Mouse (Mus musculus): Measurements from ENCODE around the gene Zbtb12. TPM values are rescaled to one million over a fixed set of nuclear protein-coding genes. Genes with fewer than 3 reads are reported as not detected.

Zbtb12 gene
- polyA plus RNA-seq, 2 experiments, result 0.14 to 6.2 TPM

- ATAC-seq (ENCODE audit: insufficient read depth) (peak; percentile 18; the same call in 1 of the 2 replicates), DNase-seq (ENCODE audit: low read depth in 3 of 3, low spot score in 3 of 3) (no peak)
- Histone ChIP-seq H3K27ac (no peak overlapping the region), H3K36me3 (replicated peaks; ENCODE audit: control insufficient read depth, insufficient read depth, low read depth) (no peaks in the 10 kb centered on the region), H3K4me3 (ENCODE audit: insufficient read depth in 1 of 2, low read depth in 2 of 2, low read length in 2 of 2) (no peak overlapping the region), H3K9ac (replicated peaks) (no peak overlapping the region), H3K4me1 (replicated peaks; ENCODE audit: control insufficient read depth in 2 of 2, insufficient read depth in 2 of 2, low read length in 1 of 2) (peaks cover 0 to 22% of the 10 kb centered on the region in 2 experiments; a peak in 2 of 4 replicates), H3K9me3 (ENCODE audit: control insufficient read depth, low read length) (no peaks in the 10 kb centered on the region), H3K4me2 (ENCODE audit: low read depth) (no peak overlapping the region), H3K27me3 (ENCODE audit: control insufficient read depth, insufficient read depth, low read length) (no peaks in the 10 kb centered on the region)
- TF ChIP-seq CTCF (IDR thresholded peaks at IDR 0.05; ENCODE audit: low read depth) (no peak), EP300 (IDR thresholded peaks at IDR 0.05; ENCODE audit: low read depth) (no peak)
- 23% methylated on average over 6 of the region's 6 CpGs for WGBS (ENCODE audit: insufficient replicate concordance)
These were observed 5.4 kb downstream of the Zbtb12 start for GRCm38 (mm10) chr17:34884704-34885103.

- no peaks in the 10 kb centered on the region for H3K9me3 ChIP-seq (ENCODE audit: control insufficient read depth, low read length)
- no peaks in the 10 kb centered on the region for H3K27me3 ChIP-seq (ENCODE audit: control insufficient read depth, insufficient read depth, low read length)
- 93% methylated on average over 3 of the region's 3 CpGs for WGBS (ENCODE audit: insufficient replicate concordance)
- no peak for ATAC-seq (ENCODE audit: insufficient read depth)
- no peak overlapping the region for H3K4me3 ChIP-seq (ENCODE audit: insufficient read depth in 1 of 2, low read depth in 2 of 2, low read length in 2 of 2)
- H3K4me1 ChIP-seq (replicated peaks; ENCODE audit: control insufficient read depth in 2 of 2, insufficient read depth in 2 of 2, low read length in 1 of 2), result peaks cover 0 to 22% of the 10 kb centered on the region in 2 experiments; a peak in 2 of 4 replicates
- TF ChIP-seq CTCF (IDR thresholded peaks at IDR 0.05; ENCODE audit: low read depth) (no peak), EP300 (IDR thresholded peaks at IDR 0.05; ENCODE audit: low read depth) (no peak)
- no peak for DNase-seq (ENCODE audit: low read depth in 3 of 3, low spot score in 3 of 3)
- no peaks in the 10 kb centered on the region for H3K36me3 ChIP-seq (replicated peaks; ENCODE audit: control insufficient read depth, insufficient read depth, low read depth)
- H3K4me2 ChIP-seq (ENCODE audit: low read depth), result no peak overlapping the region
- no peak overlapping the region for H3K9ac ChIP-seq (replicated peaks)
- no peak overlapping the region for H3K27ac ChIP-seq
These were observed 6.3 kb downstream of the Zbtb12 start for GRCm38 (mm10) chr17:34885615-34886014.

- ATAC-seq (ENCODE audit: insufficient read depth) (no peak), DNase-seq (ENCODE audit: low read depth in 3 of 3, low spot score in 3 of 3) (no peak)
- TF ChIP-seq CTCF (IDR thresholded peaks at IDR 0.05; ENCODE audit: low read depth), result no peak
- TF ChIP-seq EP300 (IDR thresholded peaks at IDR 0.05; ENCODE audit: low read depth), result no peak
- Histone ChIP-seq H3K4me3 (ENCODE audit: insufficient read depth in 1 of 2, low read depth in 2 of 2, low read length in 2 of 2) (no peak overlapping the region), H3K4me1 (replicated peaks; ENCODE audit: control insufficient read depth in 2 of 2, insufficient read depth in 2 of 2, low read length in 1 of 2) (peaks cover 0 to 20% of the 10 kb centered on the region in 2 experiments; a peak in 3 of 4 replicates), H3K27ac (no peak overlapping the region), H3K9ac (replicated peaks) (no peak overlapping the region), H3K9me3 (ENCODE audit: control insufficient read depth, low read length) (no peaks in the 10 kb centered on the region), H3K4me2 (ENCODE audit: low read depth) (no peak overlapping the region), H3K36me3 (replicated peaks; ENCODE audit: control insufficient read depth, insufficient read depth, low read depth) (no peaks in the 10 kb centered on the region), H3K27me3 (ENCODE audit: control insufficient read depth, insufficient read depth, low read length) (no peaks in the 10 kb centered on the region)
- WGBS (ENCODE audit: insufficient replicate concordance), result 54% methylated on average over 5 of the region's 5 CpGs
These were observed 8.7 kb downstream of the Zbtb12 start for GRCm38 (mm10) chr17:34887942-34888341.

GRCm38 (mm10) chr17:34890074-34890743, 10.9 kb downstream of the Zbtb12 start:
- no peak for TF ChIP-seq EP300 (IDR thresholded peaks at IDR 0.05; ENCODE audit: low read depth)
- no peak for TF ChIP-seq CTCF (IDR thresholded peaks at IDR 0.05; ENCODE audit: low read depth)
- H3K4me3 ChIP-seq (ENCODE audit: insufficient read depth in 1 of 2, low read depth in 2 of 2, low read length in 2 of 2), result no peak overlapping the region
- ATAC-seq (ENCODE audit: insufficient read depth) (no peak), DNase-seq (ENCODE audit: low read depth in 3 of 3, low spot score in 3 of 3) (no peak)
- no peaks in the 10 kb centered on the region for H3K27me3 ChIP-seq (ENCODE audit: control insufficient read depth, insufficient read depth, low read length)
- H3K27ac ChIP-seq, result no peak overlapping the region
- H3K4me1 ChIP-seq (replicated peaks; ENCODE audit: control insufficient read depth in 2 of 2, insufficient read depth in 2 of 2, low read length in 1 of 2), result peaks cover 3 to 13% of the 10 kb centered on the region in 2 experiments
- 76% methylated on average over 12 of the region's 12 CpGs for WGBS (ENCODE audit: insufficient replicate concordance)
- H3K36me3 ChIP-seq (replicated peaks; ENCODE audit: control insufficient read depth, insufficient read depth, low read depth), result no peaks in the 10 kb centered on the region
- no peaks in the 10 kb centered on the region for H3K9me3 ChIP-seq (ENCODE audit: control insufficient read depth, low read length)
- no peak overlapping the region for H3K9ac ChIP-seq (replicated peaks)
- H3K4me2 ChIP-seq (ENCODE audit: low read depth), result no peak overlapping the region

GRCm38 (mm10) chr17:34891377-34891776, 12.1 kb downstream of the Zbtb12 start:
- WGBS (ENCODE audit: insufficient replicate concordance), result 85% methylated on average over 2 of the region's 2 CpGs
- ATAC-seq (ENCODE audit: insufficient read depth) (no peak), DNase-seq (ENCODE audit: low read depth in 3 of 3, low spot score in 3 of 3) (no peak)
- Histone ChIP-seq H3K4me3 (ENCODE audit: insufficient read depth in 1 of 2, low read depth in 2 of 2, low read length in 2 of 2) (no peak overlapping the region), H3K27ac (no peak overlapping the region), H3K36me3 (replicated peaks; ENCODE audit: control insufficient read depth, insufficient read depth, low read depth) (no peaks in the 10 kb centered on the region), H3K9me3 (ENCODE audit: control insufficient read depth, low read length) (no peaks in the 10 kb centered on the region), H3K4me1 (replicated peaks; ENCODE audit: control insufficient read depth in 2 of 2, insufficient read depth in 2 of 2, low read length in 1 of 2) (peaks cover 3 to 10% of the 10 kb centered on the region in 2 experiments), H3K27me3 (ENCODE audit: control insufficient read depth, insufficient read depth, low read length) (no peaks in the 10 kb centered on the region), H3K9ac (replicated peaks) (no peak overlapping the region), H3K4me2 (ENCODE audit: low read depth) (no peak overlapping the region)
- TF ChIP-seq CTCF (IDR thresholded peaks at IDR 0.05; ENCODE audit: low read depth), result peak; percentile 57
- no peak for TF ChIP-seq EP300 (IDR thresholded peaks at IDR 0.05; ENCODE audit: low read depth)

Data from liver, embryonic 14.5 days (tissue).